ENCODE assay signal across 8 mouse cellular contexts in genomic region chr14:105802529-105803280, GRCm38 (mm10).
A peak's percentile ranks its signal among the peaks of the same experiment; 100 is the strongest.
DNase-seq lines count a peak whose midpoint lies in the region; ATAC-seq lines count a peak whose summit lies in the region.

No protein-coding gene starts in this region.

- no peak for DNase-seq in heart, embryonic 10.5 days (ENCODE audit: low spot score)
- DNase-seq in heart, adult 9 months (ENCODE audit: low spot score in 2 of 2): no peak
- peak; percentile 12 for DNase-seq in hindbrain, embryonic 10.5 days (ENCODE audit: low spot score)
- peak; percentile 61 for DNase-seq in urinary bladder, postnatal 14 days (ENCODE audit: low spot score)
- no peak for DNase-seq in adrenal gland, adult (ENCODE audit: inconsistent age in 2 of 2, low spot score in 1 of 2)
- DNase-seq in spleen, postnatal 4 days (ENCODE audit: low spot score in 2 of 2): no peak

- ATAC-seq in limb, embryonic 13.5 days (ENCODE audit: low FRiP score, low read depth): no peak
- ATAC-seq in midbrain, embryonic 12.5 days (ENCODE audit: low FRiP score, low read depth): no peak

- H3K4me2 ChIP-seq in limb, embryonic 13.5 days (replicated peaks): peak overlapping the region; percentile 53
- H3K4me2 ChIP-seq in midbrain, embryonic 12.5 days (replicated peaks): peak overlapping the region; percentile 13; the same call in 1 of the 2 replicates

- no peaks in the 10 kb centered on the region for H3K9me3 ChIP-seq in heart, embryonic 10.5 days
- no peaks in the 10 kb centered on the region for H3K9me3 ChIP-seq in hindbrain, embryonic 10.5 days
- H3K9me3 ChIP-seq in limb, embryonic 13.5 days: no peaks in the 10 kb centered on the region
- H3K9me3 ChIP-seq in midbrain, embryonic 12.5 days: no peaks in the 10 kb centered on the region

- no peaks in the 10 kb centered on the region for H3K27me3 ChIP-seq in heart, embryonic 10.5 days (ENCODE audit: insufficient read depth, poor library complexity, severe bottlenecking)
- no peaks in the 10 kb centered on the region for H3K27me3 ChIP-seq in hindbrain, embryonic 10.5 days (ENCODE audit: insufficient read depth, poor library complexity, severe bottlenecking)
- no peaks in the 10 kb centered on the region for H3K27me3 ChIP-seq in limb, embryonic 13.5 days
- H3K27me3 ChIP-seq in midbrain, embryonic 12.5 days: no peaks in the 10 kb centered on the region

- H3K36me3 ChIP-seq in heart, embryonic 10.5 days: no peaks in the 10 kb centered on the region
- no peaks in the 10 kb centered on the region for H3K36me3 ChIP-seq in hindbrain, embryonic 10.5 days
- H3K36me3 ChIP-seq in limb, embryonic 13.5 days: no peaks in the 10 kb centered on the region
- no peaks in the 10 kb centered on the region for H3K36me3 ChIP-seq in midbrain, embryonic 12.5 days

- no peak overlapping the region for H3K9ac ChIP-seq in limb, embryonic 13.5 days
- H3K9ac ChIP-seq in midbrain, embryonic 12.5 days (replicated peaks): no peak overlapping the region

- peak overlapping the region; percentile 52 for H3K4me3 ChIP-seq in heart, embryonic 10.5 days
- H3K4me3 ChIP-seq in hindbrain, embryonic 10.5 days: peak overlapping the region; percentile 32
- H3K4me3 ChIP-seq in limb, embryonic 13.5 days: peak overlapping the region; percentile 18; the same call in 1 of the 2 replicates
- H3K4me3 ChIP-seq in midbrain, embryonic 12.5 days: no peak overlapping the region

- peak overlapping the region; percentile 80 for H3K27ac ChIP-seq in heart, embryonic 10.5 days
- peak overlapping the region; percentile 46; the same call in 1 of the 2 replicates for H3K27ac ChIP-seq in hindbrain, embryonic 10.5 days
- H3K27ac ChIP-seq in limb, embryonic 13.5 days: no peak overlapping the region
- no peak overlapping the region for H3K27ac ChIP-seq in midbrain, embryonic 12.5 days (replicated peaks)

- WGBS in heart, embryonic 10.5 days: 4% methylated on average over 18 of the region's 18 CpGs
- WGBS in hindbrain, embryonic 10.5 days: 15% methylated on average over 18 of the region's 18 CpGs
- WGBS in limb, embryonic 13.5 days: 15% methylated on average over 18 of the region's 18 CpGs
- 24% methylated on average over 18 of the region's 18 CpGs for WGBS in midbrain, embryonic 12.5 days

- peaks cover 15% of the 10 kb centered on the region for H3K4me1 ChIP-seq in heart, embryonic 10.5 days
- H3K4me1 ChIP-seq in hindbrain, embryonic 10.5 days (replicated peaks): peaks cover 15% of the 10 kb centered on the region
- peaks cover 29% of the 10 kb centered on the region for H3K4me1 ChIP-seq in limb, embryonic 13.5 days
- peaks cover 13% of the 10 kb centered on the region; the same call in 1 of the 2 replicates for H3K4me1 ChIP-seq in midbrain, embryonic 12.5 days

Comparison
In these comparisons a context has a peak if more than half of its experiments do, and no peak if none do; other contexts are left out.
1. DNase-seq: peak in hindbrain, embryonic 10.5 days (single experiment) and urinary bladder, postnatal 14 days (single experiment); none in heart, embryonic 10.5 days (single experiment), heart, adult 9 months (0 of 2), adrenal gland, adult (0 of 2) and spleen, postnatal 4 days (0 of 2).
2. H3K27ac ChIP-seq: peak in heart, embryonic 10.5 days (single experiment) and hindbrain, embryonic 10.5 days (single experiment); none in limb, embryonic 13.5 days (single experiment) and midbrain, embryonic 12.5 days (single experiment).